Mouse (Mus musculus) adipocyte (in vitro differentiated cells): ENCODE data around the gene Gm20721.
"Not testable (repeated sequence)": the region's sequence is repeated elsewhere in the genome, so short reads cannot be mapped to it uniquely, and the experiment has no call there.

Experiments
- DNase-seq: peaks from one replicate; pipeline ENCODE4 v3.0.0-alpha.2; 2016; ENCODE audit warnings: low spot score

Gm20721 gene

DNA sequence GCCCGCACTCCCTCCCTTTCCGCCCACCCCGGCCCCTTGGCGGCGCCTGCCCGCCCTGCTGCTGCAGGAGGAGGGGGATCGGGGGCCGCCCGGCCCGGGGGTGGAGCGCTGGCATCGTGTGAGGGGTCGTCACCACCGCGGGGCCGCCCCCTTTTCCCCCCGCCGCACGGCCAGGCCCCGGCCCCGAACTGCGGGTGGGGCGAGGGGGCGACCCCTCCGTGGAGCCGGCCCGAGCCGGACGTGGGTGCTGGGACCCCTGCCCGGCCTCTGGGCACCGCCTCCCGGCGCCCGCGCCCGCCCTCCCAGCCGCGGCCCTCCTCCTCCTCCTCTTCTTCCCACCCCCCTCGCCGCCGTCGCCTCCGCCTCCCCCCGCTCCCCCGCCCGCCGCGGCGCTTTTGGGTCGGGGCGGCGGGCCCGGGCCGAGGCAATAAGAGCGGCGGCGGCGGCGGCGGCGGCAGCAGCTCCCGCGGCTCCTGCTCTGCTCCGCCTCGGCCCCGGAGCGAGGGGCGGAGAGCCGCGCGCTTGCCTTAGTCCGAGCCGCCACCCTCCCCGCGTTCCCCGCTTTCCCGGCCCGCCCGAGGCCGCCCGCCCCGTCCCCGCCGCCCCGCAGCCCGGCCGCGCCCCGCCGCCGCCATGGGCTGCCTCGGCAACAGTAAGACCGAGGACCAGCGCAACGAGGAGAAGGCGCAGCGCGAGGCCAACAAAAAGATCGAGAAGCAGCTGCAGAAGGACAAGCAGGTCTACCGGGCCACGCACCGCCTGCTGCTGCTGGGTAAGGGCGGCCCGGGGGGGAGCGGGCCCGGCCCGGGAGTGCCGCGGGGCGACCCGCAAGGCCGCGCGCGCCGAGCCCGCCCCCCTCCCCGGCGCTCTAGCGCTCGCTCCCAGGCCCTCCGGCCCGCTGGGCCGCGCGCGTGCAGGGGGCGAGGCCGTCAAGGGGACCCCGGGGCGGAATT is 16.6 kb downstream of the Gm20721 start:
- DNase-seq: peak; percentile 79

DNA sequence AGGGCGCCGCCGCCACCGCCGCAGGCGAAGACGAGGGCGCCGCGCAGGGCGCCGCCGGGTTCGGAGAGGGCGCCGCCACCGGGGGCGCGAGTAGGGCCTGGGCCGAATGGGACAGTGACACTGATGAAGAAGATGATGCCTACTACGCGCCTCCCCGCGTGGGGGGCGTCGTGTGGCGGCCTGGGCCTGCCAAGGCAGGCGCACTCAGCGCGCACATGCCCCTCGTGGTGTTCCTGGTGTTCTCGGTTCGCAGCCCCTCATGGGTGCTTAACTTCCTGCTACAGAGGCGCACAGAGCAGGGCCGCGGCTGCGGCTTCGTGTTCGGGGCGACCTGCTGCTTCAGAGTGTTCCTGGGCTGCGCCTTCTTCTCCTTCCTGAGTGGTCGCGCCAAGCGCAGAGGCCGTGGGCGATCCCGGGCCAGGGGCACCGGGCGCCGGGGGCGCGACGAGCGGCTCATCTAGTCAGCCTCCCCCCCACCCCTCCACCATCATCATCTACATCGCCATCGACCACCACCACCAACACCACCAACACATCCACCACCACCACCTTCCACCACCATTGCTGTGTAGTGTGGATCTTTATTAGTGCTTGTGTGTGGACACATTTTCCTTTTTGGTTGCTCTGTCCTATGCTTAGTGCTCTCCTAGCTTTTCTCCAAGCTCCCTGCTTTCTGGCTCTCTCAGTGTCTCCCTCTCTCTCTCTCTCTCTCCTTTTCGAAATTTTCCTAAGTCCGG is 17.4 kb downstream of the Gm20721 start:
- DNase-seq: peak; percentile 75

DNA sequence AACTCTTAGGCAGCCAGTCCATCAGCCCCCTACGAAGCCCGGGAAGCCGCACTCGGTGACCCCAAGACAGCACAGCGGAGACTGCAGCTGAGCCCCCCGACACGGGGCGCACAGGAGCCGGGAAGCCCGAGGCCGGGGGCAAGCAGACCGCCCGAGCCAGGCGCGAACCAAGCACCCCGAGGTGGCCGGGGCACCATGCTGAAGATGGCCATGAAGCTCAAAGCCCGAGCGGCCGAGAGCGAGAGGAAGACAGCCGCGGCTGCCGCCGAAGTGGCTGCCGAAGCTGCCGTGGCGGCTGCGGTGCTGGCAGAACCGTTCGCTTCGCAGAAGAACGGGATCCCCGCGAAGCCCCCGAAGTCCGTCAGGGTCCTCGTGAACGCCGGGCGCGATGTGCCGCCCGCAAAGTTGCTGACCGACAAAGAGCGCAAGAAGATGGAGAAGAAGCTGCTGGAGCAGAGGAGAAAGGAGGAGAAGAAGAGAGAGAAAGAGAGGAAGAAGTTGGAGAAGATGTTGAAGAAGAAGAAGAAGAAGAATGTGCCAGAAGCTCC is 18.1 kb downstream of the Gm20721 start:
- DNase-seq: no peak

DNA sequence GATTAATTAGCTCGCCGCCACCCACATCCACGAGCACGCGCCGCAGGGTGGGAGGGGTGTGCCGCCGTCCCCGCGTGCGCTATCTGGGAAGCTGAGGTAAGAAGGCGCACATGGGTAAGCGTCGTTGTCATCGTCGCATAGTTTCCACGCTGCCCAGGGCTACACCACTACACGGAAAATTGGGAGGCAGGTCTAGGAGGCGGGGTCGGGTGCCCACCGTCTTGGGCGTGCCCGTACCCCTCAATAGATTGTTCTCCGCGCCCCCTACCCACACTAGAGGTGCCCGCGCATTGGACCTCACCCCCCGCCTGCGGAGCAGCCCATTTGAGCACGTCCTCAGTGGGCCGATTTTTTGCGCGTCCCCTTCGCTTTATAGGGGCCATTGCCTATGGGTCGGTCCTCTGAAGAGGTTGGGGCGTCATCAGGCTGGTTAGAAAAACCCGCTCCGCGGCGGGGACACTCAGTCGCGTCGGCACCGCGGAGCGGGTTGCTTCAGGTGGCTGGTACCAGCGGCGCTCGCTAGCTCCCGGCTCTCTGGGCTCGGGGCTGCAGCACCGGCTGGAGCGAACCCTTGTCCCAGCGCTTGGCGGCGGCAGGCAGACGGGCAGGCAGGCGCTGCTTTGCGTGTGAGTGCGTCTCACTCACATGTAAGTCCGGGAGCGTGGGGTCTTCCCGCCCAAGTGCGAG is 19.1 kb downstream of the Gm20721 start:
- peak; percentile 79 for DNase-seq

DNA sequence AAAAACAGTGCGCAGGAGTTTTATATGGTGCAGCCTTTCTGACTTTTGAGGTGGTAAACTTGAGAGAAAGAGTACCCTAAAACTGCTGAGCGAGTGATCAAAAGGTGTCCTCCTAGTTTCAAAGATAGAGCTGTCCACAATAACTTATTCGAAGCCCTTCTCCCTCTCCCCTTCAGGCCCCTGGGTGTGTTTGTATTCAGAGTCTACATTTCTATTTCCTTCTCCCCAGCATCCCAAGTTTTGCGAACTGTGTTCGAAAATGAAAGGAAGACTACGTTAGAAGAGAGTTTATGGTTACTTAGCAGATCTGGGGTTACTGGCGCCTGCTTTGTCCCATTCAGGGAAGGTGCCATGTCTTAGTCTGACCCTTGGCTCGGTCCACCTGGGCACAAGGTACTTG is 20.0 kb downstream of the Gm20721 start:
- no peak for DNase-seq

DNA sequence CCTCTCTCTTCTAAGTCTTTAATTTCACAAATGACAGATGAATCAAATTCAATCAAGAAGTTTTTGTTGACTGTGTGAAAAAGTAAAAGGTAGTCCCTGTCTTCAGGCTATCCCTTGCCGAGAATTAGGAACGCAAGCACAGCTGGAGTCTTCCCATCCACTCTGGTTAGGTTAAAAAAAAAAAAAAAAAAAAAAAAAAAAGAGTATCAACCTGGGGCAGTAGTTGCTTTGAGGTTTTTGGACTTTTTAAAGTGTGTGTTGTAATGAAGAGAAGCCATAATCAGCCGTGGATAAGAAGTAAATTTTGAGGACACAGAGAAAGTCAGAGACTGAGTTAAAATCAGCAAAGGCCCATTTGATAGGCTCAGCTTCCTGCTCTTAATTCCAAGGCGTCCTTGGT is 20.5 kb downstream of the Gm20721 start:
- no peak for DNase-seq

DNA sequence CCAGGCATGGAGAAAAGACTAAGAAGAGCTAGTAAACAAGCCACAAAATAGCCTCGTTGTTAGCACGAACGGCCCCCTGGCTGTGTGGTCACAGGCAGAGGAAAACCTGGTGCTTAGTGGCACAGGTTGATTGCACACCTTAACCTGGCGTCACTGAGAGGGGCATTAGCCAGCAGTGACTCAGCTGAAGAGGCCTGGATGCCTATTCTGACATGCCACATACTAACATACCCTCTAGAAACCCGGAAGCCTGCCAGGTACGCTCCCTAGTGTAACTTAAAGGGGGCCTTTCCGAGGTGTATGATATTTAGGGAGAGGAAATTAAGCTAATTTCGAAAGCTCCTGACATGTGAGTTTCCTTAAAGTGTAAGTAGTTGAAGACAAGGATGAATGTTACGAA is 29.9 kb downstream of the Gm20721 start:
- no peak for DNase-seq

DNA sequence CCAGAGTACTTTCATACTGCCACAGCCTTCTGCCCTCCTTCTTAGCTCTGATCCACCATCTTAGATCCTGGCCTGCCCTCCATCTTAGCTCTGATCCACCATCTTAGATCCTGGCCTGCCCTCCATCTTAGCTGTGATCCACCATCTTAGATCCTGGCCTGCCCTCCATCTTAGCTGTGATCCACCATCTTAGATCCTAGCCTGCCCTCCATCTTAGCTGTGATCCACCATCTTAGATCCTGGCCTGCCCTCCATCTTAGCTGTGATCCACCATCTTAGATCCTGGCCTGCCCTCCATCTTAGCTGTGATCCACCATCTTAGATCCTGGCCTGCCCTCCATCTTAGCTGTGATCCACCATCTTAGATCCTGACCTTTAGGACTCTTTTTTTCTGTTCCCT is 31.1 kb downstream of the Gm20721 start:
- not testable (repeated sequence) for DNase-seq

DNA sequence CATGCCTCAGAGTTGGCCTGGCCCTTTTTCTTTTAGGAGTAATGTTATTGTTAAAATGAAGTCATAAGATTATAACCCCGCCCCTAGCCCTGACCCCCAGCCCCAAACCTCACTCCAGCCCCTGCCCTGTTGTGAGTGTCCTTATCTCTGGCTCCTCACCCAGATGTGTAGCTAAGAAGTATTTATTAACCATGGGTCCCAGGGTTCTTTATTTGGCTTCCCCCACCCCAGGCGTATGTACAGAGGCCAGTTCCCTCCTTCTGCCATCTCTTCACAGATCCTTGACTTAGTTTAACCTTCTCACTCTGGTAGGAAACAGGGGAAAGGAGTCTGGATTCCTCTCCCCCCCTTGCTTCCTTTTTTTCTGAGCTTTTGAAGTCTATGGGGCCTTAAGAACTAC is 33.9 kb downstream of the Gm20721 start:
- no peak for DNase-seq

DNA sequence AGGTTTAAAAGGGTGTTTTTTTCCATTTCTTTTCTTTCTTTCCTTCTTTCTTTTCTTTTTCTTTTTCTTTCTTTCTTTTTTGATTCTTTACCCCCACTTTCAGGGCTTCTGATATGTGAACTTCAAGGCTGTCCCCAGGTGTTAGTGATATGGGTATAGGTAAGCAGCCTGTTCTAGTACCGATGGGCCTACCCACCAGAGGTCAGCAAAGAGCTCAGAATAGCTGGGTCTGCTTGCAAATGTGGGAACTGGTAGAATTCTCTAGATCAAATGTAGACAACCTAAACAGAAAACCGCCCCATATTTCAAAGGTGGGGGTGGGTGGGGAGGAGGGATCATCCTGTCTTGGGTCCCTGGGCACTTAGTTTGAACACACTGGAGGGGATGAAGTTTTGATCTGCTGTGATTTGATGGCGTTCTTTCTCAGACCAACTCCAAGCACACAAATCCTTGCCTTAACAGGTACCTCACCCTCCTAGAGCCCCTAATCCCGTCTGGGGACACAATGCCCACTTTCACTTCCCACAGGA is 34.3 kb downstream of the Gm20721 start:
- peak; percentile 81 for DNase-seq

DNA sequence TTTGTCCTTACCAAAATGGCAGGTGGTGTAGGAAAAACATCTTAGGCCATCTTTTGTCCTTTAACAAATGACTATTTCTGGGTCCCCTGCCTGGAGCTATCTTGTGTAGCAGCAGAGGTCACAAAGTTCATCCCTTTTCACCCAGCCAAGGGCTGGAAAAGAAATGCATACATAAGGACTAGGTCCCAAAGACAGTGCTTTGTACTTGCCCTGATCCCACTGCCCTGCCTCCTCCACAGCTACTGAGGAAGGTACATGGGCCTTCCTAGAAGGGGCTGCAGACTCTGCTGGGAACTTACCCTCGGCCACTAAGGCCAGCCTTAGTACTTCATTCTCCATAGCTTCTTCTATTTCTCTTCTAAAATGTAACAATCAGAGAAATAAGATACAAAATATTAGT is 34.9 kb downstream of the Gm20721 start:
- DNase-seq: no peak

DNA sequence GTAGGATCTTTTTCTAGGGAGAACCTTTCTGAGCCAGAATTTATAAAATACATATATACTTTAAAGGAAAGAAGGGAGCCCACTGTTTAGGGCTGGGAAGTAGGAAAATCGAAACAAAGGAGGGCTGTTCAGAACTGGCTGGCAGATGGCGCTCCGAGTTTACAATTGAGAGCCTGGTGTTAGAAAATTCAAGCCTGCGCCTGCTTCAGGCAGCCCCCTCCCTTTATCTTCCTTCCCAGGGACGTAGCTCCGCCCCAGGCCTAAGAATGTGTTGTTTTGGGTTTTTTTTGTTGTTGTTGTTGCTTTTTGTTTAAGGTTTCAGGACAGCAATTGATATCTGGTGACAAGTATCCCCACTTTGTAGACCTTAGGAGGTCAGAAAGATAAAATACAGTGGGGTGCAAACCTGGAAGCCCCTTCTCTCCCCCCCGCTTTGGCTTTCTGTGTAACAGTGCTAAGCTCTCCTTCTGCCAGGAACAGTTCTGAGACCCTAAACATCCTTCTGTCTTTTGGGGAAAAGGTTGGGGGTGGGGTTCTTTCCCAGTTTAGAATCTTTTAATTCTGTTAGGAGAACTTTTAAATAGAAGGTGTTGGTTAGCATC is 35.5 kb downstream of the Gm20721 start:
- DNase-seq: peak; percentile 79

DNA sequence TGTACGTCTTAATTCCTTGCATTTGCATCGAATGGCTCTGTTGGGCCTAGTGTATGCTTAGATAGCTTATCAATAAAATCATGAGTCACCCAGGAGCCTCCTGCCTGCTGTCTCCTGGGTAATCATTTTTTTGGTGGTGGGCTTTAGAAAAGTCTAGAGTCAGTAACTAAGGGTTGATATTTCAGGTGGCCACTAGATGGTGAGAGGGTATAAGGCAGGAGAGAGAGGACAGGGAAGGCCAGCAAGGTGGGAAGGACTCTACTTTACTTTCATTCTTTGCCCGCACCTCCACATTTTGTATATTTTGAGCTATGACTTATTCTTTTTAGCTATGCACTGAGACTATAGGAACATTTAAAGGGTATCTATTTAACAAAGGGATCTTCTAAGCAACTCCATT is 38.6 kb downstream of the Gm20721 start:
- DNase-seq: no peak

DNA sequence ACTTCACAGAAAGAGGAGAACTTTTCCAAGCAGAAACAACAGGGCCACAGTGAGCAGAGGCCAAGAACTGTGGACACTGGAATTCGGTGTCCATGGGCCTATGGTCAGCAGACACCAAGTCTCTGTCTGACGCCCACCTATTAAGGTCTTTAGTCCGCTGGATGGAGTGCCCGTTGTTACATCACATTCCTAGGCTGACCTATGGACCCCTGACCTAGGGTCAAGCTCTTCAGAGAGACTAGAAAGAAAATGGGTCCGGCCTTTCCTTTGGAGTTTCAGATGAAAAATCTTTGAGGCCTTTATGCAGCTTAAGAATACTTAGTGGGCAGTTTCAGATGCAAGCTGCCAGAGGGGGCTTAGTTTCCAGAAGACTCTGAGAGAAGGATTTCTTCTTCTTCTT is 40.9 kb downstream of the Gm20721 start:
- DNase-seq: no peak

DNA sequence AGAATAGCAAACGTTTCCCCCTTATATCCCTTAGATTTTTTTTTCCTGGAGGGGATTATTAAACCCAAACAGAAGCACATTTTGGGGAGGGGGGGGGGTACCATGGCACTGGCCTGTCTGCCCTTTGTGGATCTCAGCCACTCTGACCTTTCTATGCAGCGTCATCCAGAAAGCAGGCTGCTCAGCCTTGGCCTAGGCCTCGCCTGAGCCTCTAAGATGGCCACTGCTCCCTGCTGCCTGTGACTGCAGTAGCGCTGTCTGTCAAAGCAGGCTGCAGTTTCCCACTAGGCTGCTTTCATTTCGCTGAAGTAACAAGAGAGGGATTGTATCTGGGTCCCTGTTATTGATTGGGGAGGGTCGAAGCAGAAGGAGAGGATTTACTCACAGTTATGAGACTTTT is 44.0 kb downstream of the Gm20721 start:
- no peak for DNase-seq

DNA sequence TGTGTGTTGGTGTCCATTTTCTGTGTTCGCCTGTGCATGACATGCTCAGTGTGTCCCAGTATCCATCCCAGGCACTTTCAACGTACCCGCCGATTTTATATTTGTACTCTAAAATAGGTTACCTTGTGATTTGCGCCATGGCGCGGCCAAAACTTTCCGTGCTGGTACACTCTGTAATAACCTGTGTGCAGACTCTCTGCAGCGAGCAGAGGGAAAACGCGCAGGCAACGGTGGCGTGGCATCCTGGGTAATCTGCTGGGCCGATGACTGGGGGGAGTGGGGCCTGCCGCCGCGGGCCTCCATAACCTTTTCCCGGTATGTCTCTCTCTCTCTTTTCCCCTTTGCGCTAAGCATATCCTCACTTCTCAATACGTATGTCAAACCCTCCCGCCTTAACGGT is 45.8 kb downstream of the Gm20721 start:
- DNase-seq: no peak

DNA sequence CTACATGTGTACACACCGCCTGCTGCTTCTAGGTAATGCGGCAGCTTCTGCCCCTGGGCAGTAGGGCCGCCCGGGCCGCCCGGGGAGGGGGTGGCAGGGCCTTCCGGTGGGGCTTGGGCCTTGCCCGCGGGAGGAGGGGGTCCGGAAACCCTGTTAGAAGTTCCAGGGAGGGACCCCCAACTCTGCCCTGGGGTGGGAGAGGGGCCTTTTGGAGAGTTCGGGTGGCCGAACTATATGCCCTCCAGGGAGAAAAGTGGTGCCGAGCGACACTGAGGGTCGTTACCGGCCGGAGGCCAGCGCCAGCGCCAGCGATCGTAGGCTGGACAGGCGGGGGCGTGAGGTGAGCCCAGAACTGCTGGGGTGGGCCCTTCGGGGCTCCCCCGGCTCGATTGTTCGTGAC is 46.3 kb downstream of the Gm20721 start:
- DNase-seq: no peak

DNA sequence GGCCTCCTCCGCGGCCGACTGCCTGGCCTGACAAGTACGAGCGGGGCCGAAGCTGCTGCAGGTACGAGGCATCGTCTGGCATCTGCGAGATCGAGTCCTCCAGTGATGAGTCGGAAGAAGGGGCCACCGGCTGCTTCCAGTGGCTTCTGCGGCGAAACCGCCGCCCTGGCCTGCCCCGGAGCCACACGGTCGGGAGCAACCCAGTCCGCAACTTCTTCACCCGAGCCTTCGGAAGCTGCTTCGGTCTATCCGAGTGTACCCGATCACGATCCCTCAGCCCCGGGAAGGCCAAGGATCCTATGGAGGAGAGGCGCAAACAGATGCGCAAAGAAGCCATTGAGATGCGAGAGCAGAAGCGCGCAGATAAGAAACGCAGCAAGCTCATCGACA is 46.7 kb downstream of the Gm20721 start:
- no peak for DNase-seq

DNA sequence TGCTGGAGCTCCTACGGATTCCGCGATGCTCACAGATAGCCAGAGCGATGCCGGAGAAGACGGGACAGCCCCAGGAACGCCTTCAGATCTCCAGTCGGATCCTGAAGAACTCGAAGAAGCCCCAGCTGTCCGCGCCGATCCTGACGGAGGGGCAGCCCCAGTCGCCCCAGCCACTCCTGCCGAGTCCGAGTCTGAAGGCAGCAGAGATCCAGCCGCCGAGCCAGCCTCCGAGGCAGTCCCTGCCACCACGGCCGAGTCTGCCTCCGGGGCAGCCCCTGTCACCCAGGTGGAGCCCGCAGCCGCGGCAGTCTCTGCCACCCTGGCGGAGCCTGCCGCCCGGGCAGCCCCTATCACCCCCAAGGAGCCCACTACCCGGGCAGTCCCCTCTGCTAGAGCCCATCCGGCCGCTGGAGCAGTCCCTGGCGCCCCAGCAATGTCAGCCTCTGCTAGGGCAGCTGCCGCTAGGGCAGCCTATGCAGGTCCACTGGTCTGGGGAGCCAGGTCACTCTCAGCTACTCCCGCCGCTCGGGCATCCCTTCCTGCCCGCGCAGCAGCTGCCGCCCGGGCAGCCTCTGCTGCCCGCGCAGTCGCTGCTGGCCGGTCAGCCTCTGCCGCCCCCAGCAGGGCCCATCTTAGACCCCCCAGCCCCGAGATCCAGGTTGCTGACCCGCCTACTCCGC is 47.3 kb downstream of the Gm20721 start:
- DNase-seq: no peak

DNA sequence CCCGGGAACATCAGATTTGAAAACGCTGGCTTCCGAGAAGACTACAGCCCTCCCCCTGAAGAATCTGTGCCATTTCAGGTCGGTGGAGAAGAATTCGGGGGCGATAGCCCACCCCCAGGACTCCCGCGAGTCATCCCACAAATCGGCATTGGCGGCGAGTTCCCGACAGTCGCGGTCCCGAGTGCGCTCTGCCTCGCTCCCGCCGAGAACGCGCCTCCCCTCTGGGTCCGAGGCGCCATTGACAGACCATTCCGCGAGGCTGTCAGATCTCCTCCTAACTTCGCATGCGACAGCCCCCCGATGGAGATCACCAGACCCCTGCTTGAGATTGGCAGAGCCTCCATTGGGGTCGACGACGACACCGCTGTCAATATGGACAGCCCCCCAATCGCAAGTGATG is 48.0 kb downstream of the Gm20721 start:
- no peak for DNase-seq

DNA sequence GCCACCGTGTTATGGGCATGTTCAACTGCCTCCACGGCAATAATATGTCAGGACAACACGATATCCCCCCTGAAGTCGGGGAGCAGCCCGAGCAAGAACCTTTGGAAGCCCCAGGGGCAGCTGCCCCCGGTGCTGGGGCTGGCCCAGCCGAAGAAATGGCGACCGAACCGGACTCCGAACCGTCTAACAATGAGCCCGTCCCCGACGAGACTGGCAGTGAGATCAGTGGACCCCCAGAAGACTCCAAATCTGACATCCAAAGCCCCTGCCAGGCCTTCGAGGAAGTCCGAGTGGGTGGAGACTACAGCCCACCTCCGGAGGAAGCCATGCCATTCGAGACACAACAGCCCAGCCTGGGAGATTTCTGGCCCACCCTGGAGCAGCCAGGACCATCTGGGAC is 48.7 kb downstream of the Gm20721 start:
- DNase-seq: no peak
